Mouse (Mus musculus) cortical plate, adult 2 months (tissue): ENCODE results near the gene 1700020A23Rik. TPM values are rescaled to one million over a fixed set of nuclear protein-coding genes. Genes with fewer than 3 reads are reported as not detected.
A peak's percentile ranks its signal among the peaks of the same experiment; 100 is the strongest.

ENCODE experiments used
- H3K27ac ChIP-seq: fragments of 200-500 bp; 2 replicates; pipeline ENCODE4 v1.5.1; 2012; ENCODE audit warnings: low read length, control low read depth, inconsistent platforms; ENCODE audit not compliant: insufficient read depth
- H3K4me1 ChIP-seq: fragments of 200-500 bp; 2 replicates; pipeline ENCODE4 v1.6.1; 2011; ENCODE audit warnings: low read length; ENCODE audit not compliant: control insufficient read depth, insufficient read depth
- H3K4me3 ChIP-seq: fragments of 200-500 bp; 2 replicates; pipeline ENCODE4 v1.5.1; 2011; ENCODE audit warnings: mild to moderate bottlenecking, low read length, control low read depth; ENCODE audit not compliant: insufficient read depth
- CTCF ChIP-seq: fragments of 200-500 bp; IDR thresholded peaks from 2 replicates; pipeline ENCODE4 v1.5.1; 2011; ENCODE audit warnings: mild to moderate bottlenecking, control low read depth, low read length; ENCODE audit not compliant: insufficient read depth; ENCODE audit errors: extremely low read depth
- POLR2A ChIP-seq: fragments of 200-500 bp; IDR thresholded peaks from 2 replicates; pipeline ENCODE4 v1.6.1; 2011; ENCODE audit warnings: mild to moderate bottlenecking, low read length, control low read depth; ENCODE audit not compliant: insufficient read depth; ENCODE audit errors: extremely low read depth
- polyA plus RNA-seq: library from polyadenylated mRNA; depleted of rRNA; stranded (reverse); fragments of >200 nt; gene quantifications from 2 replicates; pipeline ENCODE4 v1.2.3, GENCODE M21; 2012

Gene 1700020A23Rik
- polyA plus RNA-seq, 1 experiment: not detected

- H3K4me1 ChIP-seq: 0 out of 2 replicates have a peak, but pooled peaks cover 2% of the 10 kb centered on the region
- H3K27ac ChIP-seq: no peak overlapping the region
- H3K4me3 ChIP-seq: no peak overlapping the region
- TF ChIP-seq CTCF (peak; percentile 14; the same call in 1 of the 2 replicates), POLR2A (no peak)
These were observed 16.3 kb upstream of the 1700020A23Rik start for GRCm38 (mm10) chr2:130388796-130389195.

DNA sequence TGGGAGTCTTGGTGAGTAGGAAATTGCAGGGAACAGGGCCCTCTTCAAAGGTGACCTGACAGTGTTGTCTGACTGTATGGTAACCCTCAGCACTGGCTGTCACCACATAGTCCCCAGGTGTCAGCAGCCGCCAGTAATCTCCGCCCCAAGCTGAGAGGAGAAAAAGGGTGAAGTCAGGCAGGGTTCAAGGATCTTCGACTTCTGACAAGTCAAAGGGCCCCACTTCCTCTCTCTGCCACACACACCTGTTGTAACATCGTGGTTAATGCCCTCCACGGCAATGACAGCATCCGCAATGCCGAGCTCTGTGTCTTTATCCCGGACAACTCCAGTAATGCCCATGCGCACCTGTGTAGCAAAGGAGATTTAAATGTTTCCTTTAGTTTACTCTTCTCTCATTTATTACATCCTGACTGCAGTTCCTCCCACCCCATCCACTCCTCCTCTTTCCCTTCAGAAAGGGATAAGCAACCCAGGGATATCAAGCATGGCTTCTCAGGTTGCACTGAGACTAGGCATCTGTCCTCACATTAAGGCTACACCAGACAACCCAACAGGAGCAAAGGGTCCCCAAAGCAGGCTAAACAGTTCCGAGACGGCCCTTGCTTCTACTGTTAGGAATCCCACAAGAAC lies 13.9 kb upstream of the 1700020A23Rik start:
- H3K4me3 ChIP-seq: no peak overlapping the region
- no peaks in the 10 kb centered on the region for H3K4me1 ChIP-seq
- H3K27ac ChIP-seq: no peak overlapping the region
- TF ChIP-seq CTCF (no peak), POLR2A (no peak)

- TF ChIP-seq POLR2A: no peak
- no peak for TF ChIP-seq CTCF
- Histone ChIP-seq H3K27ac (no peak overlapping the region), H3K4me3 (no peak overlapping the region), H3K4me1 (no peaks in the 10 kb centered on the region; the same call in 1 of the 2 replicates)
These were observed 12.2 kb upstream of the 1700020A23Rik start for GRCm38 (mm10) chr2:130392836-130393235.

DNA sequence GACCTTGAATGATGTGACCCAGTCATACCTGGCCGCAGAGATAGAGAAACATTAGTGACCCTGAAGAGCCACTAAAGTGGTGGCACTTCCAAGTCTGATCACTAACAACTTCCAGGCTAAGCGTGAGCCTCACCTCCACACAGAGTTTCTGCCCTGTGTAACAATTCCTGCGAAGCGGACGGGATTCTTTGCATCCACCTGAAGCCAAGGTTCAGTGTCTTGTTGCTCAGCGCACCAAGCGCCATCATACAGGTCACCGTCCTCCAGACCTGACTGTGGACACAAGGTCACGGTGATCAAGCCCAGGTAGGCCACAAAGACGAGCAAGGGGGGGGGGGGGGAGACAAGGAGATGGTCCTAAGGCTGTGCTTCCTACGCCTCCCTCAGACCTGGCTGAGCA lies 9.4 kb upstream of the 1700020A23Rik start:
- H3K4me1 ChIP-seq: no peaks in the 10 kb centered on the region; the same call in 1 of the 2 replicates
- no peak overlapping the region for H3K27ac ChIP-seq
- H3K4me3 ChIP-seq: no peak overlapping the region
- TF ChIP-seq CTCF (no peak), POLR2A (no peak)

GRCm38 (mm10) chr2:130397186-130397985 lies 7.7 kb upstream of the 1700020A23Rik start, which contains the start of gene Cpxm1:
Cpxm1 (minus strand) TSS chr2:130397574.
- Histone ChIP-seq H3K27ac (no peak within 1 kb of the TSS), H3K4me1 (no peaks in the 10 kb centered on the region; the same call in 1 of the 2 replicates), H3K4me3 (peak within 1 kb of the TSS; percentile 8)
- TF ChIP-seq CTCF (no peak), POLR2A (no peak)

DNA sequence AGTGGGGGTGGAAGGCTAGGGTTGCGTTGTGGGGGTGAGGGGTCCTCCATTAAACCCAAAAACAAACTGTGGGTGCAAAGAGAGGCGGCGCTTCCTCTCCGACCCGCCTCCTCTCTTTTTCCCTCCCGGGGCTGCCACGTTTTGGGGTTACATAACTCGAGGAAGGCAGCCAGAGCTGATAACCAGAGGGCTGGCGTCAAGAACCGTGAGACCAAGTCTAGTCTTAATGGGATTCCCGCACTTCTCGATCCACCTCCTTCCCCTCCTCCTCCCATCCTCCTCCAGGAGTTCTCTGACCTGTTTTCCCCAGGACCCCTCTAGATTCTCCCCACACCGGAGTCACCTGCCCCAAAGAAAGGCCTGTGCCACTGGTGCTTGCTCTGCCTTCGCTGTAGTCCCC lies 7.0 kb upstream of the 1700020A23Rik start:
- H3K27ac ChIP-seq: no peak overlapping the region
- no peaks in the 10 kb centered on the region; the same call in 1 of the 2 replicates for H3K4me1 ChIP-seq
- peak overlapping the region; percentile 8 for H3K4me3 ChIP-seq
- TF ChIP-seq CTCF: no peak
- no peak for TF ChIP-seq POLR2A

DNA sequence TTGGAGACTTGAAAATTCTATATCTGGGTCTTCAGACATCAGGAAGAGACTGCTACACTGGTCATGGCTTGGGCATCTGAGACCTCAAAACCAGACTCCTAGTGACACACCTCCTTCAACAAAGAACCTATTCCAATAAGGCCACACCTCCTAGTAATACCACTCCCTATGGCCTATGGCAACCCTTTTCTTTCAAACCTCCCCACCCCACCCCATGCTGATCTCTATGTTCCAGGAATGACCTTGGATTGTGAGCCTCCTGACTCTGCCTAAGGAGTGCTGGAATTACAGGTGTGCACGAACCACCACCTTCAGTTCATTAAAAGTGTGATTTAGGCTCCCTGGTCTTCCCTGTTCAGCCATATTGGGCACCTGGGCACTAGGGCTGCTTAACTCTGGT lies 5.0 kb upstream of the 1700020A23Rik start:
- H3K4me1 ChIP-seq: no peaks in the 10 kb centered on the region; the same call in 1 of the 2 replicates
- H3K27ac ChIP-seq: no peak overlapping the region
- TF ChIP-seq POLR2A: no peak
- no peak for TF ChIP-seq CTCF
- no peak overlapping the region for H3K4me3 ChIP-seq

- Histone ChIP-seq H3K27ac (no peak overlapping the region), H3K4me1 (no peaks in the 10 kb centered on the region; the same call in 1 of the 2 replicates), H3K4me3 (no peak overlapping the region)
- TF ChIP-seq POLR2A: no peak
- TF ChIP-seq CTCF: no peak
These were observed 3.2 kb upstream of the 1700020A23Rik start for GRCm38 (mm10) chr2:130401891-130402290.

GRCm38 (mm10) chr2:130406178-130406577 lies 1.1 kb downstream of the 1700020A23Rik start, which contains the start of gene Tmem239:
Tmem239 (plus strand) TSS chr2:130406478.
- TF ChIP-seq POLR2A (no peak), CTCF (no peak)
- no peak within 1 kb of the TSS for H3K27ac ChIP-seq
- H3K4me1 ChIP-seq: no peaks in the 10 kb centered on the region
- H3K4me3 ChIP-seq: no peak within 1 kb of the TSS

DNA sequence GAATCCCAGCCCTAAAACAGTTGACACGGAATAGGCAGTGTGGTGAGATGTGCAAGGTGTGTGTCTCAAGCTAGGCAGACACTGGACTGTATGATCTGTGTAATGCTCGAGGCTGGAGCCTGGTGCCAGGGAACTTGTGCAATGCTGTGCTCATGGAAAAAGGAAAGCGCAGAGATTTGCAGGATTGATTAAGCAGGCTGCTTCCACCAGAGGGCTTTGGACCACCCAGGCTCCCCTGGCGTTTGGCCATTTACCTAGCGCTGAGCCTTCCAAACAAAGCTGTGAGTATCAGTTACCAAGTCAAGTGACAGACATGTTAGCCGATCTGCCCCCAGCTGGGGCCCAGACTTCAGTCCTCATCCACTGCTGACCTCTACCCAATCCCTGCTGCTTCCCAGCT lies 3.1 kb downstream of the 1700020A23Rik start:
- TF ChIP-seq CTCF (no peak), POLR2A (no peak)
- H3K27ac ChIP-seq: no peak overlapping the region
- no peak overlapping the region for H3K4me3 ChIP-seq
- H3K4me1 ChIP-seq: no peaks in the 10 kb centered on the region
